Mouse (Mus musculus): ENCODE measurements around the gene BC051142. TPM values are rescaled to one million over a fixed set of nuclear protein-coding genes. Genes with fewer than 3 reads are reported as not detected.
"Not testable (repeated sequence)": the region's sequence is repeated elsewhere in the genome, so short reads cannot be mapped to it uniquely, and the experiment has no call there.

BC051142 gene
- polyA plus RNA-seq, 1 experiment from 2014 or later, result 1.4 TPM

- H3K4me1 ChIP-seq; H3K9me3 ChIP-seq; H3K36me3 ChIP-seq (replicated peaks); H3K27ac ChIP-seq (replicated peaks); H3K27me3 ChIP-seq (replicated peaks; ENCODE audit: low read depth, poor library complexity, severe bottlenecking); H3K4me3 ChIP-seq; DNase-seq (ENCODE audit: low spot score): not testable (repeated sequence)
- 81% methylated on average over 5 of the region's 5 CpGs for WGBS
These were observed 78.8 kb downstream of the BC051142 start, which contains the start of gene Btnl4 for GRCm38 (mm10) chr17:34477238-34478013. TSS of gene Btnl4 (minus strand) at chr17:34477318.

GRCm38 (mm10) chr17:34492796-34493195 lies 94.2 kb downstream of the BC051142 start:
- Histone ChIP-seq H3K9me3 (no peaks in the 10 kb centered on the region), H3K27me3 (replicated peaks; ENCODE audit: low read depth, poor library complexity, severe bottlenecking) (no peaks in the 10 kb centered on the region), H3K4me1 (no peaks in the 10 kb centered on the region), H3K36me3 (replicated peaks) (no peaks in the 10 kb centered on the region), H3K4me3 (no peak overlapping the region), H3K27ac (replicated peaks) (no peak overlapping the region)
- DNase-seq (ENCODE audit: low spot score), result no peak

- WGBS, result 87% methylated on average over 2 of the region's 2 CpGs
- H3K4me3 ChIP-seq; H3K27me3 ChIP-seq (replicated peaks; ENCODE audit: low read depth, poor library complexity, severe bottlenecking); H3K36me3 ChIP-seq (replicated peaks); H3K27ac ChIP-seq (replicated peaks); DNase-seq (ENCODE audit: low spot score); H3K9me3 ChIP-seq; H3K4me1 ChIP-seq: not testable (repeated sequence)
These were observed 96.5 kb downstream of the BC051142 start for GRCm38 (mm10) chr17:34495156-34495555.

- H3K9me3 ChIP-seq, result no peaks in the 10 kb centered on the region
- DNase-seq (ENCODE audit: low spot score), result no peak
- no peaks in the 10 kb centered on the region for H3K4me1 ChIP-seq
- H3K4me3 ChIP-seq, result no peak overlapping the region
- no peaks in the 10 kb centered on the region for H3K36me3 ChIP-seq (replicated peaks)
- H3K27ac ChIP-seq (replicated peaks), result no peak overlapping the region
- H3K27me3 ChIP-seq (replicated peaks; ENCODE audit: low read depth, poor library complexity, severe bottlenecking), result no peaks in the 10 kb centered on the region
- 45% methylated on average over 2 of the region's 2 CpGs for WGBS
These were observed 97.9 kb downstream of the BC051142 start for GRCm38 (mm10) chr17:34496539-34496938.

- not testable (repeated sequence) for DNase-seq (ENCODE audit: low spot score); H3K9me3 ChIP-seq; H3K27me3 ChIP-seq (replicated peaks; ENCODE audit: low read depth, poor library complexity, severe bottlenecking); H3K4me1 ChIP-seq; H3K27ac ChIP-seq (replicated peaks); H3K36me3 ChIP-seq (replicated peaks); H3K4me3 ChIP-seq
- 77% methylated on average over 3 of the region's 3 CpGs for WGBS
These were observed 98.7 kb downstream of the BC051142 start for GRCm38 (mm10) chr17:34497319-34497718.

- H3K27ac ChIP-seq (replicated peaks); H3K27me3 ChIP-seq (replicated peaks; ENCODE audit: low read depth, poor library complexity, severe bottlenecking); H3K4me3 ChIP-seq; H3K9me3 ChIP-seq; DNase-seq (ENCODE audit: low spot score); H3K36me3 ChIP-seq (replicated peaks); H3K4me1 ChIP-seq: not testable (repeated sequence)
- WGBS, result 85% methylated on average over 4 of the region's 4 CpGs
These were observed 99.1 kb downstream of the BC051142 start for GRCm38 (mm10) chr17:34497726-34498125.

GRCm38 (mm10) chr17:34507591-34507990 lies 109.0 kb downstream of the BC051142 start:
- Histone ChIP-seq H3K27me3 (replicated peaks; ENCODE audit: low read depth, poor library complexity, severe bottlenecking) (no peaks in the 10 kb centered on the region), H3K27ac (replicated peaks) (no peak overlapping the region)

More at GRCm38 (mm10) chr17:34507591-34507990, 109.0 kb downstream of the BC051142 start:
- Histone ChIP-seq H3K9me3 (no peaks in the 10 kb centered on the region), H3K4me1 (no peaks in the 10 kb centered on the region), H3K36me3 (replicated peaks) (no peaks in the 10 kb centered on the region), H3K4me3 (no peak overlapping the region)
- DNase-seq (ENCODE audit: low spot score), result no peak

Other genes starting within 250 kb of the BC051142 start
- gene H2-DMb1, start 245.7 kb upstream of the BC051142 start, polyA plus RNA-seq (2016; fragmentation: Nextera tagmentation; extraction: Ambion mirVana), result 0.52 and 0.55 TPM in 2 replicates
- gene Tap1, start 211.3 kb upstream of the BC051142 start, polyA plus RNA-seq (2016; fragmentation: Nextera tagmentation; extraction: Ambion mirVana), result 2.8 and 2.9 TPM in 2 replicates
- gene Psmb9, start 211.1 kb upstream of the BC051142 start, polyA plus RNA-seq (2016; fragmentation: Nextera tagmentation; extraction: Ambion mirVana), result 0.57 and 0.93 TPM in 2 replicates
- 1.3 and 1.7 TPM in 2 replicates for gene Psmb8, start 201.1 kb upstream of the BC051142 start, polyA plus RNA-seq (2016; fragmentation: Nextera tagmentation; extraction: Ambion mirVana)
- 0.56 and 1.1 TPM in 2 replicates for gene Tap2, start 195.3 kb upstream of the BC051142 start, polyA plus RNA-seq (2016; fragmentation: Nextera tagmentation; extraction: Ambion mirVana)
- gene H2-Ob, start 159.9 kb upstream of the BC051142 start, polyA plus RNA-seq (2016; fragmentation: Nextera tagmentation; extraction: Ambion mirVana), result not detected in 2 replicates
- gene H2-Ab1, start 141.1 kb upstream of the BC051142 start, polyA plus RNA-seq (2016; fragmentation: Nextera tagmentation; extraction: Ambion mirVana), result 5.5 and 7.2 TPM in 2 replicates
- not detected in 2 replicates for gene H2-Aa, start 111.0 kb upstream of the BC051142 start, polyA plus RNA-seq (2016; fragmentation: Nextera tagmentation; extraction: Ambion mirVana)
- 1.2 and 1.3 TPM in 2 replicates for gene H2-Eb1, start 93.0 kb upstream of the BC051142 start, polyA plus RNA-seq (2016; fragmentation: Nextera tagmentation; extraction: Ambion mirVana)
- 0.04 TPM in 1 of 2 replicates, not detected in the other for gene H2-Eb2, start 73.2 kb upstream of the BC051142 start, polyA plus RNA-seq (2016; fragmentation: Nextera tagmentation; extraction: Ambion mirVana)
- 0.08 TPM in 1 of 2 replicates, not detected in the other for gene Btnl2, start 44.0 kb upstream of the BC051142 start, polyA plus RNA-seq (2016; fragmentation: Nextera tagmentation; extraction: Ambion mirVana)
- gene Btnl1, start 21.7 kb upstream of the BC051142 start, polyA plus RNA-seq (2016; fragmentation: Nextera tagmentation; extraction: Ambion mirVana), result not detected in 2 replicates
- gene Btnl4, start 78.5 kb downstream of the BC051142 start, polyA plus RNA-seq (2016; fragmentation: Nextera tagmentation; extraction: Ambion mirVana), result not detected in 2 replicates
- not detected in 2 replicates for gene Btnl6, start 118.5 kb downstream of the BC051142 start, polyA plus RNA-seq (2016; fragmentation: Nextera tagmentation; extraction: Ambion mirVana)
- gene Notch4, start 165.4 kb downstream of the BC051142 start, polyA plus RNA-seq (2016; fragmentation: Nextera tagmentation; extraction: Ambion mirVana), result 5.4 and 6.6 TPM in 2 replicates
- gene Gpsm3, start 191.0 kb downstream of the BC051142 start, polyA plus RNA-seq (2016; fragmentation: Nextera tagmentation; extraction: Ambion mirVana), result 9.4 and 10.1 TPM in 2 replicates
- 18.2 and 19.5 TPM in 2 replicates for gene Pbx2, start 192.4 kb downstream of the BC051142 start, polyA plus RNA-seq (2016; fragmentation: Nextera tagmentation; extraction: Ambion mirVana)
- gene Ager, start 199.0 kb downstream of the BC051142 start, polyA plus RNA-seq (2016; fragmentation: Nextera tagmentation; extraction: Ambion mirVana), result 2.6 and 3.6 TPM in 2 replicates
- 165 and 172 TPM in 2 replicates for gene Rnf5, start 204.9 kb downstream of the BC051142 start, polyA plus RNA-seq (2016; fragmentation: Nextera tagmentation; extraction: Ambion mirVana)
- gene Agpat1, start 205.4 kb downstream of the BC051142 start, polyA plus RNA-seq (2016; fragmentation: Nextera tagmentation; extraction: Ambion mirVana), result 51.3 and 56.1 TPM in 2 replicates
- 4.0 and 4.2 TPM in 2 replicates for gene Egfl8, start 217.2 kb downstream of the BC051142 start, polyA plus RNA-seq (2016; fragmentation: Nextera tagmentation; extraction: Ambion mirVana)
- 18.6 and 19.5 TPM in 2 replicates for gene Ppt2, start 229.7 kb downstream of the BC051142 start, polyA plus RNA-seq (2016; fragmentation: Nextera tagmentation; extraction: Ambion mirVana)
- gene Prrt1, start 230.7 kb downstream of the BC051142 start, polyA plus RNA-seq (2016; fragmentation: Nextera tagmentation; extraction: Ambion mirVana), result 0.12 and 0.18 TPM in 2 replicates
- gene Fkbpl, start 245.9 kb downstream of the BC051142 start, polyA plus RNA-seq (2016; fragmentation: Nextera tagmentation; extraction: Ambion mirVana), result 16.6 and 17.3 TPM in 2 replicates
- 103 and 104 TPM in 2 replicates for gene Atf6b, start 248.3 kb downstream of the BC051142 start, polyA plus RNA-seq (2016; fragmentation: Nextera tagmentation; extraction: Ambion mirVana)